Mouse (Mus musculus): ENCODE measurements around the gene Olfr1148.

DNA sequence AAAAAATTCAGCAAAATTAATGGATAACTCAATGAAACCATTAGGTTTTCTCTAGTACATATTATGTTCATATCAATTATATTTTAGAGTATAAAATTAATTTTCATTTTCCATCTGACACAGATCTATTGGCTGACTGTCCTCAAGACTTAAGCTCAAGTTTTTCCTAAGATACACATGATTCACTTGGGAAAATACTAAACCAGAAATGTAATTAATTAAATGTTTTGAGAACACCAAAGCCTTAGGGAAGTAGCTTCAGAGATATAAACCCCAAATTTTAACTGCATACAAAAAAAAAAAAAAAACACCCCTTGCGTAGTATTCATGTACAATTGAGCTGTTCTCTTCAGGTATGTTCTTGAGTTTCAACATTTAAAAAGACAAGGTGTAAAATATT, 25.2 kb downstream of the Olfr1148 start, which contains the start of gene Olfr1151:
- TF ChIP-seq CTCF (IDR thresholded peaks at IDR 0.05; ENCODE audit: borderline replicate concordance, insufficient read depth, low read length), result no peak
- no peak for TF ChIP-seq POLR2A (IDR thresholded peaks at IDR 0.05; ENCODE audit: low read depth, low read length)
